Comparison of ENCODE assay signal across 12 mouse cellular contexts in genomic region chr12:26534229-26535105, GRCm38 (mm10).
DNase-seq lines count a peak whose midpoint lies in the region; ATAC-seq and TF ChIP-seq lines count a peak whose summit lies in the region.
"Had no signal": no experiment of that assay in that cellular context is flagged by ENCODE, and none has a peak within 500 bp of the region (broad histone marks: within the 10 kb centered on the region; RNA-seq: fewer than 3 reads in every experiment).

No protein-coding gene starts in this region.

- 22% methylated on average over 9 of the region's 9 CpGs for WGBS in embryonic facial prominence, embryonic 13.5 days
- WGBS in hindbrain, postnatal 0 days, result 13% methylated on average over 9 of the region's 9 CpGs
- WGBS in neural tube, embryonic 12.5 days, result 13% methylated on average over 9 of the region's 9 CpGs

- no peak for TF ChIP-seq CTCF in hindbrain, postnatal 0 days (IDR thresholded peaks at IDR 0.05; ENCODE audit: low read depth)

- H3K4me1 ChIP-seq in embryonic facial prominence, embryonic 13.5 days, result peaks cover 37% of the 10 kb centered on the region
- peaks cover 14% of the 10 kb centered on the region; the same call in 1 of the 2 replicates for H3K4me1 ChIP-seq in hindbrain, postnatal 0 days (ENCODE audit: insufficient read depth, low read length)
- peaks cover 16% of the 10 kb centered on the region for H3K4me1 ChIP-seq in neural tube, embryonic 12.5 days

- peak overlapping the region; percentile 14; the same call in 1 of the 2 replicates for H3K4me2 ChIP-seq in embryonic facial prominence, embryonic 13.5 days
- no peak overlapping the region for H3K4me2 ChIP-seq in hindbrain, postnatal 0 days (ENCODE audit: low read depth, low read length)
- peak overlapping the region; percentile 46 for H3K4me2 ChIP-seq in neural tube, embryonic 12.5 days (replicated peaks)

- intact Hi-C loops in left cerebral cortex, postnatal 4 days (cut with DNase I), result loop anchor here (2.0 to 10.0 kb wide), 4 partner anchors 340 to 1898 kb away; no protein-coding TSS in a partner anchor
- intact Hi-C loops in left cerebral cortex, postnatal 10 days (cut with DNase I), result loop anchor here (10.0 kb wide), 1 partner anchor 520 kb away; no protein-coding TSS in a partner anchor

- H3K4me3 ChIP-seq in embryonic facial prominence, embryonic 13.5 days, result no peak overlapping the region
- no peak overlapping the region for H3K4me3 ChIP-seq in hindbrain, postnatal 0 days (ENCODE audit: low read length)
- no peak overlapping the region for H3K4me3 ChIP-seq in neural tube, embryonic 12.5 days

- no peaks in the 10 kb centered on the region for H3K36me3 ChIP-seq in embryonic facial prominence, embryonic 13.5 days
- no peaks in the 10 kb centered on the region for H3K36me3 ChIP-seq in hindbrain, postnatal 0 days (ENCODE audit: insufficient read depth, low read length)
- H3K36me3 ChIP-seq in neural tube, embryonic 12.5 days, result no peaks in the 10 kb centered on the region

- H3K27me3 ChIP-seq in embryonic facial prominence, embryonic 13.5 days, result no peaks in the 10 kb centered on the region
- H3K27me3 ChIP-seq in hindbrain, postnatal 0 days (ENCODE audit: insufficient read depth, low read length), result no peaks in the 10 kb centered on the region
- no peaks in the 10 kb centered on the region for H3K27me3 ChIP-seq in neural tube, embryonic 12.5 days (replicated peaks)

- no peak for ATAC-seq in embryonic facial prominence, embryonic 13.5 days (ENCODE audit: insufficient number of reproducible peaks, insufficient read depth, low FRiP score, low TSS enrichment, low read depth)
- no peak; the same call in 1 of the 2 replicates for ATAC-seq in hindbrain, postnatal 0 days
- ATAC-seq in neural tube, embryonic 12.5 days (ENCODE audit: low FRiP score, low read depth), result peak; percentile 63

- peak overlapping the region; percentile 22; the same call in 1 of the 2 replicates for H3K27ac ChIP-seq in embryonic facial prominence, embryonic 13.5 days
- H3K27ac ChIP-seq in hindbrain, postnatal 0 days, result no peak overlapping the region
- peak overlapping the region; percentile 86 for H3K27ac ChIP-seq in neural tube, embryonic 12.5 days

- H3K9ac ChIP-seq in embryonic facial prominence, embryonic 13.5 days, result 0 out of 2 replicates have a peak overlapping the region, but pooled peaks have one; percentile 16
- H3K9ac ChIP-seq in hindbrain, postnatal 0 days (replicated peaks; ENCODE audit: low read length), result no peak overlapping the region
- peak overlapping the region; percentile 8; the same call in 1 of the 2 replicates for H3K9ac ChIP-seq in neural tube, embryonic 12.5 days

- peak; percentile 37 for DNase-seq in left cerebral cortex, postnatal 4 days
- no peak for DNase-seq in left cerebral cortex, postnatal 10 days (ENCODE audit: extremely low spot score in 1 of 2, low spot score in 2 of 2)
- DNase-seq in hindbrain, postnatal 0 days (ENCODE audit: low spot score), result peak; percentile 38
- no peak for DNase-seq in cerebellum, adult 18-20 months
- DNase-seq in kidney, postnatal 25 days, result no peak
- no peak for DNase-seq in right cerebral cortex, postnatal 36 days (ENCODE audit: low spot score in 2 of 2)
- DNase-seq: cerebellum, postnatal 36 days; heart, postnatal 10 days; right cerebral cortex, postnatal 14 days; thymus, postnatal 4 days had no signal

- H3K9me3 ChIP-seq in embryonic facial prominence, embryonic 13.5 days, result no peaks in the 10 kb centered on the region; the same call in 1 of the 2 replicates
- 0 out of 2 replicates have a peak, but pooled peaks cover 2% of the 10 kb centered on the region for H3K9me3 ChIP-seq in hindbrain, postnatal 0 days (ENCODE audit: low read length)
- H3K9me3 ChIP-seq in neural tube, embryonic 12.5 days, result no peaks in the 10 kb centered on the region

Comparison
In these comparisons a context has a peak if more than half of its experiments do, and no peak if none do; other contexts are left out.
1. DNase-seq: peak in left cerebral cortex, postnatal 4 days (single experiment) and hindbrain, postnatal 0 days (single experiment); none in left cerebral cortex, postnatal 10 days (0 of 2), cerebellum, adult 18-20 months (0 of 2), kidney, postnatal 25 days (0 of 2) and right cerebral cortex, postnatal 36 days (0 of 2).